Mouse (Mus musculus) frontal cortex, postnatal 14 days (tissue): ENCODE data around the gene 1700016D06Rik.

Source experiments
- DNase-seq, 2 experiments: peaks; one replicate each; pipeline ENCODE4 v3.0.0; 2022; ENCODE audit warnings: low spot score in 2 of 2

Gene 1700016D06Rik

GRCm38 (mm10) chr8:11635012-11635577 lies 65.8 kb downstream of the 1700016D06Rik start:
- DNase-seq, result peak; percentile 75 to 78

- no peak for DNase-seq
Measured at GRCm38 (mm10) chr8:11634331-11635011, 66.4 kb downstream of the 1700016D06Rik start.

GRCm38 (mm10) chr8:11633414-11633813 lies 67.4 kb downstream of the 1700016D06Rik start:
- DNase-seq, result no peak

GRCm38 (mm10) chr8:11632406-11632805 lies 68.5 kb downstream of the 1700016D06Rik start:
- no peak for DNase-seq

GRCm38 (mm10) chr8:11629206-11629605 lies 71.7 kb downstream of the 1700016D06Rik start:
- no peak for DNase-seq

- peak in 1 of 2 experiments; percentile 20 for DNase-seq
Measured at GRCm38 (mm10) chr8:11628506-11629132, 72.2 kb downstream of the 1700016D06Rik start.

- no peak for DNase-seq
Measured at GRCm38 (mm10) chr8:11627717-11628116, 73.1 kb downstream of the 1700016D06Rik start.

- no peak for DNase-seq
Measured at GRCm38 (mm10) chr8:11625084-11625483, 75.8 kb downstream of the 1700016D06Rik start.

GRCm38 (mm10) chr8:11619091-11619490 lies 81.8 kb downstream of the 1700016D06Rik start:
- DNase-seq, result no peak

- DNase-seq, result no peak
Measured at GRCm38 (mm10) chr8:11618063-11618462, 82.8 kb downstream of the 1700016D06Rik start.

- DNase-seq, result peak in 1 of 2 experiments; percentile 43
Measured at GRCm38 (mm10) chr8:11616294-11616693, 84.6 kb downstream of the 1700016D06Rik start.

GRCm38 (mm10) chr8:11614126-11614835 lies 86.6 kb downstream of the 1700016D06Rik start:
- DNase-seq, result no peak

- no peak for DNase-seq
Measured at GRCm38 (mm10) chr8:11608848-11609247, 92.0 kb downstream of the 1700016D06Rik start.
